Mouse (Mus musculus) left cerebral cortex, postnatal 4 days (tissue): ENCODE measurements around the gene Defa20. TPM values are rescaled to one million over a fixed set of nuclear protein-coding genes. Genes with fewer than 3 reads are reported as not detected.
"Not testable (repeated sequence)": the region's sequence is repeated elsewhere in the genome, so short reads cannot be mapped to it uniquely, and the experiment has no call there.

Experiments used
- DNase-seq: peaks from one replicate; pipeline ENCODE4 v3.0.0-alpha.2; 2022
- intact Hi-C: fragments of 180-260 bp; cut with DNase I; formaldehyde crosslinking; loops from one replicate; pipeline ENCODE4 v1.15.1; 2025
- total RNA-seq, 2 experiments: library from RNA; stranded (reverse); gene quantifications; 2 replicates each; pipeline ENCODE4 v1.2.3; 2021

Gene Defa20
- not detected for total RNA-seq

DNA sequence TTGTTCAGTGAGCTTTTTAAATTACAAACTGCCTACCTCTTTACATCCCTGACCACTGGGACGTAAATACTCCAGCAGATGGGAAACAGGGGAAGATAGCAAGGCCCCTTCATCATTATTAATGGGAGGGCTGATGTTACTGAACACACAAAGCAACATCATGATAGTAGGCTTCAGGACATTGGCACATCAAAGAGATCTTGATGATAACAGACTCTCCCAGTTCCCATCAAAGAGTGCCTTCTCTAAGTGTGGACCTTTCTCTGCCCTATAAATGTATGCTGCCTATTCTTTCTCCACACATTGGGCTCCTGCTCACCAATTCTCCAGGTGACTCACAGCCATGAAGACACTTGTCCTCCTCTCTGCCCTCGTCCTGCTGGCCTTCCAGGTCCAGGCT, at the start of gene Defa20:
Defa20 (plus strand) TSS at position 301 of the 400 bp plus-strand sequence.
- DNase-seq, intact Hi-C loops: not testable (repeated sequence)

GRCm38 (mm10) chr8:21528732-21529131, 19.7 kb downstream of the Defa20 start, which contains the start of gene Defa32:
TSS of gene Defa32 (plus strand) at chr8:21529032.
- DNase-seq, intact Hi-C loops: not testable (repeated sequence)

Other genes with a start within 250 kb of the Defa20 start
- gene Defa27, start 193.7 kb upstream of the Defa20 start, total RNA-seq, result not detected
- not detected for gene Defa29, start 182.2 kb upstream of the Defa20 start, total RNA-seq
- not detected for gene Defa2, start 130.7 kb upstream of the Defa20 start, total RNA-seq
- not detected for gene Defa33, start 117.4 kb upstream of the Defa20 start, total RNA-seq
- not detected for gene Defa36, start 81.8 kb upstream of the Defa20 start, total RNA-seq
- gene Gm7849, start 52.7 kb upstream of the Defa20 start, total RNA-seq, result not detected
- gene Defa32, start 19.8 kb downstream of the Defa20 start, total RNA-seq, result not detected
- gene Defa37, start 56.1 kb downstream of the Defa20 start, total RNA-seq, result not detected
- not detected for gene Defa28, start 73.7 kb downstream of the Defa20 start, total RNA-seq
- gene Gm7861, start 85.2 kb downstream of the Defa20 start, total RNA-seq, result not detected
- not detected for gene Defa26, start 108.9 kb downstream of the Defa20 start, total RNA-seq
- gene Defa17, start 146.5 kb downstream of the Defa20 start, total RNA-seq, result not detected
- not detected for gene Defa34, start 156.5 kb downstream of the Defa20 start, total RNA-seq
- not detected for gene AY761184, start 194.4 kb downstream of the Defa20 start, total RNA-seq
- gene Defa24, start 225.2 kb downstream of the Defa20 start, total RNA-seq, result not detected